Mouse (Mus musculus) forebrain, embryonic 16.5 days (tissue): Measurements from ENCODE around the gene Ascl3. TPM values are rescaled to one million over a fixed set of nuclear protein-coding genes. Genes with fewer than 3 reads are reported as not detected.

ENCODE experiments used
- ATAC-seq: fragments of 200-750 bp; cut with Nextera tagmentation; 2 replicates; pipeline ENCODE4 v1.8.0; 2017; ENCODE audit warnings: mild to moderate bottlenecking, moderate library complexity
- H3K27ac ChIP-seq: fragments of 300-500 bp; sonication (generic); 2 replicates; pipeline ENCODE4 v1.5.1; 2014; ENCODE audit warnings: low read length, control low read depth
- H3K27me3 ChIP-seq: fragments of 300-500 bp; sonication (generic); replicated peaks from 2 replicates; pipeline ENCODE4 v1.6.1; 2014; ENCODE audit warnings: low read length; ENCODE audit not compliant: control insufficient read depth, insufficient read depth
- H3K36me3 ChIP-seq: fragments of 300-500 bp; sonication (generic); 2 replicates; pipeline ENCODE4 v1.6.1; 2014; ENCODE audit not compliant: control insufficient read depth, insufficient read depth
- H3K4me1 ChIP-seq: fragments of 300-500 bp; sonication (generic); replicated peaks from 2 replicates; pipeline ENCODE4 v1.6.1; 2014; ENCODE audit warnings: low read length; ENCODE audit not compliant: control insufficient read depth, insufficient read depth
- H3K4me2 ChIP-seq: fragments of 300-500 bp; sonication (generic); 2 replicates; pipeline ENCODE4 v1.6.1; 2014; ENCODE audit warnings: mild to moderate bottlenecking, low read length, control low read depth
- H3K4me3 ChIP-seq: fragments of 300-500 bp; sonication (generic); replicated peaks from 2 replicates; pipeline ENCODE4 v1.5.1; 2014; ENCODE audit warnings: mild to moderate bottlenecking, low read length, control low read depth
- H3K9ac ChIP-seq: fragments of 300-500 bp; sonication (generic); replicated peaks from 2 replicates; pipeline ENCODE4 v1.6.1; 2014; ENCODE audit warnings: low read depth, low read length, control low read depth
- H3K9me3 ChIP-seq: fragments of 300-500 bp; sonication (generic); 2 replicates; pipeline ENCODE4 v1.6.1; 2016; ENCODE audit warnings: low read length; ENCODE audit not compliant: control insufficient read depth
- WGBS: fragments of 180-500 bp; shearing (Covaris S2); extraction: QIAGEN DNeasy Blood & Tissue Kit; methylation state at CpG from one replicate; pipeline ENCODE4 v1.1.7; 2014; 5-methylcytosine and 5-hydroxymethylcytosine counted together
- polyA plus RNA-seq: library from polyadenylated mRNA; unstranded; fragments of >200 nt; fragmentation: Nextera tagmentation; extraction: Ambion mirVana; gene quantifications from 2 replicates; pipeline ENCODE4 v1.2.1, GENCODE M21; 2015

The Ascl3 gene
- not detected in 2 replicates for polyA plus RNA-seq

- no peak within 1 kb of the TSS for H3K4me3 ChIP-seq
- H3K4me2 ChIP-seq: no peak within 1 kb of the TSS
- WGBS: 88% methylated on average over 5 of the region's 5 CpGs
- H3K9me3 ChIP-seq: no peaks in the 10 kb centered on the region
- H3K27me3 ChIP-seq: no peaks in the 10 kb centered on the region
- H3K36me3 ChIP-seq: peaks cover 9% of the 10 kb centered on the region
- no peak within 1 kb of the TSS for H3K9ac ChIP-seq
- no peak for ATAC-seq
- H3K27ac ChIP-seq: no peak within 1 kb of the TSS
- no peaks in the 10 kb centered on the region for H3K4me1 ChIP-seq
Observed at GRCm38 (mm10) chr7:109731626-109732025, at the start of gene Ascl3. Ascl3 (minus strand) TSS chr7:109731726.

GRCm38 (mm10) chr7:109781087-109781469 is 49.6 kb upstream of the Ascl3 start:
- Histone ChIP-seq H3K9ac (peak overlapping the region; percentile 69), H3K36me3 (no peaks in the 10 kb centered on the region), H3K4me3 (peak overlapping the region; percentile 69), H3K9me3 (no peaks in the 10 kb centered on the region), H3K27ac (no peak overlapping the region), H3K4me1 (peaks cover 20% of the 10 kb centered on the region), H3K4me2 (peak overlapping the region; percentile 99), H3K27me3 (peaks cover 16% of the 10 kb centered on the region; the same call in 1 of the 2 replicates)
- ATAC-seq: peak; percentile 59
- under 1% methylated on average over 24 of the region's 24 CpGs for WGBS

GRCm38 (mm10) chr7:109772251-109772650 is 40.7 kb upstream of the Ascl3 start:
- ATAC-seq: no peak
- no peaks in the 10 kb centered on the region for H3K36me3 ChIP-seq
- no peaks in the 10 kb centered on the region for H3K4me1 ChIP-seq
- H3K27ac ChIP-seq: no peak overlapping the region
- H3K4me3 ChIP-seq: no peak overlapping the region
- H3K27me3 ChIP-seq: no peaks in the 10 kb centered on the region
- H3K9ac ChIP-seq: no peak overlapping the region
- H3K9me3 ChIP-seq: no peaks in the 10 kb centered on the region
- H3K4me2 ChIP-seq: no peak overlapping the region

GRCm38 (mm10) chr7:109768699-109769383 is 37.3 kb upstream of the Ascl3 start:
- ATAC-seq: no peak
- Histone ChIP-seq H3K27me3 (no peaks in the 10 kb centered on the region), H3K27ac (no peak overlapping the region), H3K4me2 (no peak overlapping the region), H3K4me3 (no peak overlapping the region), H3K4me1 (no peaks in the 10 kb centered on the region), H3K9ac (no peak overlapping the region), H3K36me3 (no peaks in the 10 kb centered on the region), H3K9me3 (no peaks in the 10 kb centered on the region)
- WGBS: 70% methylated on average over 2 of the region's 2 CpGs

- Histone ChIP-seq H3K4me2 (no peak overlapping the region), H3K4me1 (no peaks in the 10 kb centered on the region), H3K27ac (no peak overlapping the region), H3K36me3 (no peaks in the 10 kb centered on the region), H3K27me3 (no peaks in the 10 kb centered on the region), H3K4me3 (no peak overlapping the region), H3K9me3 (no peaks in the 10 kb centered on the region), H3K9ac (no peak overlapping the region)
- no peak for ATAC-seq
- 86% methylated on average over 7 of the region's 7 CpGs for WGBS
Observed at GRCm38 (mm10) chr7:109767575-109768350, 36.2 kb upstream of the Ascl3 start.

- 27% methylated on average over 2 of the region's 2 CpGs for WGBS
- no peaks in the 10 kb centered on the region for H3K27me3 ChIP-seq
- 0 out of 2 replicates have a peak overlapping the region, but pooled peaks have one; percentile 46 for H3K27ac ChIP-seq
- ATAC-seq: peak; percentile 77
- H3K4me3 ChIP-seq: no peak overlapping the region
- H3K9me3 ChIP-seq: no peaks in the 10 kb centered on the region
- no peak overlapping the region for H3K4me2 ChIP-seq
- H3K36me3 ChIP-seq: no peaks in the 10 kb centered on the region
- H3K4me1 ChIP-seq: no peaks in the 10 kb centered on the region
- H3K9ac ChIP-seq: no peak overlapping the region
Observed at GRCm38 (mm10) chr7:109764009-109764408, 32.5 kb upstream of the Ascl3 start.

- no peaks in the 10 kb centered on the region for H3K27me3 ChIP-seq
- H3K4me2 ChIP-seq: no peak overlapping the region
- no peak overlapping the region for H3K27ac ChIP-seq
- H3K36me3 ChIP-seq: no peaks in the 10 kb centered on the region
- H3K9ac ChIP-seq: no peak overlapping the region
- H3K4me3 ChIP-seq: no peak overlapping the region
- peaks cover 14% of the 10 kb centered on the region for H3K4me1 ChIP-seq
- WGBS: 91% methylated on average over 3 of the region's 3 CpGs
- no peak for ATAC-seq
- H3K9me3 ChIP-seq: no peaks in the 10 kb centered on the region
Observed at GRCm38 (mm10) chr7:109756291-109756690, 24.8 kb upstream of the Ascl3 start.

GRCm38 (mm10) chr7:109754034-109754433 is 22.5 kb upstream of the Ascl3 start:
- Histone ChIP-seq H3K4me3 (no peak overlapping the region), H3K9ac (no peak overlapping the region), H3K27ac (no peak overlapping the region), H3K36me3 (no peaks in the 10 kb centered on the region), H3K27me3 (no peaks in the 10 kb centered on the region), H3K4me1 (peaks cover 16% of the 10 kb centered on the region), H3K9me3 (no peaks in the 10 kb centered on the region), H3K4me2 (no peak overlapping the region)
- WGBS: 92% methylated on average over 8 of the region's 8 CpGs
- no peak for ATAC-seq

- no peaks in the 10 kb centered on the region for H3K9me3 ChIP-seq
- peak within 1 kb of the TSS; percentile 76 for H3K4me2 ChIP-seq
- H3K36me3 ChIP-seq: no peaks in the 10 kb centered on the region
- peaks cover 16% of the 10 kb centered on the region for H3K4me1 ChIP-seq
- peak within 1 kb of the TSS; percentile 90 for H3K9ac ChIP-seq
- H3K4me3 ChIP-seq: peak within 1 kb of the TSS; percentile 86
- H3K27me3 ChIP-seq: no peaks in the 10 kb centered on the region
- H3K27ac ChIP-seq: peak within 1 kb of the TSS; percentile 70
- WGBS: under 1% methylated on average over 58 of the region's 74 CpGs
- peak; percentile 91 for ATAC-seq
Observed at GRCm38 (mm10) chr7:109752008-109752925, 20.7 kb upstream of the Ascl3 start, which contains the start of gene Tmem9b. Tmem9b (minus strand) TSS chr7:109752875.
